Mouse (Mus musculus): ENCODE measurements around the gene Zscan20.
"Not testable (repeated sequence)": the region's sequence is repeated elsewhere in the genome, so short reads cannot be mapped to it uniquely, and the experiment has no call there.

Zscan20 gene

DNA sequence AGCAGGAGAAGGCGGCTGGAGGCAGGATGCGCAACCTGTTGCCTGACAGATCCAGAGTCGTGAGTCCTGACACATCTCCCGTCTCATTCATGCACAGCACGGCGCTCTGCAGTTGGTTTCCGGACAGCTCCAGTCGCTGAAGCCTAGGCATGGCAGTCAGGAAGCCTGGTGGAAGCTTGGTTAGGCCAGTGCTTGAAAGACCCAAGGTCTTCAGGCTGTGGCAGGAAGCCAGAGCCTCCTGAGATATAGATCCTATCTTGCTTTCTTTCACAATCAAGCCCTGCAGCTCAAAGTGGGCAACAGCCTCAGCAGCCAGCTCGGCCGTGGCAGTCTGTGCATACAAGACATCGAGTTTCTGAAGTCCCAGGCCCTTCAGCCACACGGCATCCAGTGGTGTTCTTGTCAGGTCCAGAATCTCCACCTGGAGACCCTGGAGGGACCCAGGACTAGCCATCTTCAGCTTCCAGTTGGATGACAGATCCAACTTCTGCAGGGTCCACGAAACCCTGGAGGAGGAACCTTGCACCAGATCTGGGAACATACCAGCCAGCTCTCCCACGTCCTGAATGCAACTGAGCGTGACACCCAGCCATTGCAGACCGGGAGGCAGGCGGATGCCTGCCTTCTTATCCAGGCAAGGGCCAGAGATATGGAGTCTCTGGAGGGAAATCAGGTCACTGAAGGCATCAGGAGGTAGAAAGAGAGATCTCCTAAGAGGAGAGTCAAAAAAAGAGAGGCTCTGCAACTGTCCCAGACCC, 7.6 kb upstream of the Zscan20 start:
- no peak for ATAC-seq (ENCODE audit: insufficient number of reproducible peaks, low FRiP score, low TSS enrichment)

DNA sequence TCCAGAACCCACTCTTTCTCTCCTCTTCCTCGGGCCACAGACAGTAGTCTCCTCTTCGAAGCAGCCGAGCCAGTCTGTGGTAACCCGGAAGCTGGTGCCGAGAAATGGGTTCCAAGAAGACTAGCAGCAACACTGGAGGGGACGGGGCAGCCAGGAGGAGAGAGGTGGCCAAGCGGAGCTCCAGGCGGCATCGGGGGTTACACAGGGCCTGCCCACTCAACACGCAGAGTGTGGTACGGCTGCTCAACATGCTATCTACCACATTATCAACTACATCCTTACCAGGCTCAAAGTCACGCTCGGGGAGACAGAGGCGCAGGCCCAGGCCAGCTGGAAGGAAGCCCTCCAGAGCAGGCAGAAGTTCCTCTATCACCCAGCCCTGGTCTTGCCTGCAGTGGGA, 5.9 kb upstream of the Zscan20 start:
- no peak for ATAC-seq (ENCODE audit: insufficient number of reproducible peaks, low FRiP score, low TSS enrichment)

DNA sequence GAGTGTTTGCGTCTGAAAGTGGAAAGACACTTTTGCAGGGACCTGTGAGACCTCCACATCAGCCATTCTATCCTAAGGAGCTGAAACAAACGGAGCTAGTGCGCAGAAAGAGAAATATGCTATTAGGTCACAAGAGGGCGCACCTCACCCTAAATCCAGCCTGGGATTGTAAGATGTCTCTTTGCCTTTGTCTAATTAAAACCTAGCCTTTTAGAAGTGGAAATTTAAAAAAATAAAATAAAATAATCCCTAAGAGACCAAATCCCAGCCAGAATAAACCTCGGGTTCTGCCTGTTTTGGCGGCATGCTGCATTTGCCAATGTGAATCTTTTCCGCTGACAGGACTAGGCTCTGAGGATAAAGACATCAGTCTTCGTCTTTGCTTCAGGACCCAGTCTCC, 3.4 kb upstream of the Zscan20 start:
- no peak for ATAC-seq (ENCODE audit: insufficient number of reproducible peaks, low FRiP score, low TSS enrichment)

DNA sequence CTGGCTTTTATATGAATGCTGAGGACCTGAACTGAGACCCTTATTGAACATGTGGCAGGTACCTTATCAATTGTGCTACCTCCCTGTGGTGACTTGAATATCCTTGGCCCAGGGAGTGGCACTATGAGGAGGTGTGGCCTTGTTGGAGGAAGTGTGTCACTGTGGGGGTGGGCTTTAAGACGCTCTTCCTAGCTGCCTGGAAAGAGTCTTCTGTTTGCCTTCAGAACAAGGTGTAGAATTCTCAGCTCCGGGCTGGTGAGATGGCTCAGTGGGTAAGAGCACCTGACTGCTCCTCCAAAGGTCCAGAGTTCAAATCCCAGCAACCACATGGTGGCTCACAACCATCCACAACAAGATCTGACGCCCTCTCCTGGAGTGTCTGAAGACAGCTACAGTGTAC, 1.8 kb upstream of the Zscan20 start:
- not testable (repeated sequence) for ATAC-seq (ENCODE audit: insufficient number of reproducible peaks, low FRiP score, low TSS enrichment)

DNA sequence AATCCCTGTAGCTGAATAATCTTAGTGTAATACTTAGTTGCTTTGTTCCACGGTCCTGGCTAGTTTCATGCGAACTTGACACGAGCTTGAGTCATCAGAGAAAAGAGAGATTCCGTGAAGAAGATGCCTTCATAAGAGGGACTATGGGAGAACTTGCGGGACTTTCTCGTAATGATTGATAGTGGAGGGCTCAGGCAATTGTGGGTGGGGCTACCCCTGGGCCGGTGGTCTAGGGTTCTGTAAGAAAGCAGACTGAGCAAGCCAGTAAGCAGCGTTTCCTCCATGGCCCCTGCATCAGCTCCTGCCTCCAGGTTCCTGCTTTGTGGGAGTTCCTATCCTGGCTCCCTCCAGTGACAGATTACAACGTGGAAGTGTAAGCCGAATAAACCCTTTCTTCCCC, 808 bp upstream of the Zscan20 start:
- ATAC-seq (ENCODE audit: insufficient number of reproducible peaks, low FRiP score, low TSS enrichment): no peak

DNA sequence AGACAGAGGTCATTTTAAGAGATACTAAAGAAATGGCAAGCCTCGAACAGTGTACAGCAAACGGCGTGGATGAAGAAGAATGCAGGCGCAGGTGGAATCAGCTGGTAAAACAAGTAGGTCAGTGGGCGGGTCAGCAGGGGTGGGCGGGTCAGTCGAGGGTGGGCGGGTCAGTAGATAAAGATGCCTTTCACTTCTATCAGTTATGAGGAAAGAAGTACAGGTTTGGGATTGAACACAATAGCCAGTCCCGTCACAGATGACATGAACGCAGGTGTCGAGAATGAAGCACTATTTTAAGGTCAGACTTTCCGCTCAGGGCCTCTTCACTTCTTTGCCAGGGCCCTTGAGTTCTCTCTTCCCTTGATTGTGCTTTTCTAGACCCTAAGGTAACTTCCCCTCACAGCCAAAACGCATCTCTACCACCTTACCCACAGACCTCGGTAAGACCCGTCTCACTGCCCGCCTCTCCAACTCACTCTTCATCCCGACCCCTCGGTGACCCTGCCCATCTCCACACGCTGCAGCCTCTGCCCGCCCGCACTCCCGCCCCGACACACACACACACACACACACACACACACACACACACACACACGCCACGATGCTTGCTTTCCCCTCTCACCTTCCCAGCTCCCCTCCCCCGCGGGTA, 498 bp downstream of the Zscan20 start:
- no peak; the same call in 1 of the 2 replicates for ATAC-seq (ENCODE audit: insufficient number of reproducible peaks, low FRiP score, low TSS enrichment)

DNA sequence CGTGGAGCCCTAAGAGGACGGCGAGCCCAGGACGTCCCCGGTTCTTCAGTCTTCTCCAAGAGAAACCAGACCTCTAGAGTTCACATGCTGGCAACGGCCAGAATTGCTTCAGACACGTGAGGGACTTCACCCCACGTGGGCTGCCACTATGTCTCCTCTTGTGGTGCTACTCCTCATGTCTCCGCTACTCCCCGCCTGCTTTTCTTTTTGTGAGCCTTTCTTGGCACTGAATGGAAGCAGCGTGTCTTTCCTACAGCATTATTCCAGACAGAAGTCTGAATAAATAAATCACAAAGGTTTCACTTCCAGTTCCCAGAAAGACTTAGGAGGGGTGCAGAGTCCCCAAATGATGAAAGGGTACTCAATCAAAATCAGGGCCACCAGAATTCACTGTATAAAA, 2.2 kb downstream of the Zscan20 start:
- ATAC-seq (ENCODE audit: insufficient number of reproducible peaks, low FRiP score, low TSS enrichment): no peak

DNA sequence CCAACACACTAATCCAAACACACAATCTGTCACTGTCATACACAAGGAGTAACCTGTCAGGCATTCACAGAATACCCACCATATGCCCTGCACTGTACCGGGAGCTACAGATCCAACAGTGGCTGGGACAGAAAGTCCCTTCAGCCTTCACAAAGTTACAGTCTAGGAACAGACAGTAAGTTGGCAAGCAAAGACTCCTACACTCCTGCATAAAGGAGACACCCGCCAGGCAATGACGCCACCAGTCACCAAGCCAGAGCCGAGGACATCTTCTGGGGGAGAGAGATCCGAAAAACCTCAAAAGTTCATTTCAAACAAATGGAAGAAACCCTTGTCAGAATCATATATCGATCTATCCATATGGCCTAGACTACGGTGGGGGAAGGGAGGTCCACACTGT, 3.3 kb downstream of the Zscan20 start:
- no peak for ATAC-seq (ENCODE audit: insufficient number of reproducible peaks, low FRiP score, low TSS enrichment)

DNA sequence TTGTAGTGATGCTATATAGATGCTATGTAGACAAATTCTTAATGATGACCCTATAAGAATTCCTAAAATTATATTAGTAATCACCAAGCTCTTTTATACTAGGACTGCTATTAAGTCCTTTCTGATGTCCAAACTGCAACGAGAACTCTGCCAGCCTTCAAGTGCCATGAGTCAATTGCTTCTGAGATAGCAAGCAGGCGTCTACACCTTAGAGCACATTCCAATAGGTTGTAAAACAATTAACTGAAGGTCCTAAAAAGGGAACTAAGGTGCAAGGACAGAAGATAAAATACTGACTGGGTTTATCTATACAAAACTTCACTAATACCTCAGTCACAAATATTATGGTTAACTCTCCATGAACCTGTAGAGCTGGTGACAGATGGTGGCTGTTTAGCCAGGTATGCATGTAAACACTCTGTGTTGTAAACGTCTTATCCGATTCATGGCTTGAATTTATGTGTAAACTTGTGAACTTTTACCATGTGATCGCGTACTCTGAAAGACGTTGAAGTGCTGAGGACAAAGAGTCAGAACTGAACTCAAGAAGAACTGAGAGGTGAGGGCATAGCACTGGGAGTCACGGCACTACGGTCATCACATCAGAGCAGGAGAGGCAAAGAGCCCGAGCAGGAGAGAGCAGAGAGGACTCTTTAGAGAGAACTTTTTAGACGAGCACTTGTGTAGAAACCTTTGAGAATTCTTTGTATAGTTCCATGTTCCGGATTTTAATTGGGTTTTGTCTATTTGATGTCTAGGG, 11.9 kb downstream of the Zscan20 start:
- ATAC-seq (ENCODE audit: insufficient number of reproducible peaks, low FRiP score, low TSS enrichment): no peak

DNA sequence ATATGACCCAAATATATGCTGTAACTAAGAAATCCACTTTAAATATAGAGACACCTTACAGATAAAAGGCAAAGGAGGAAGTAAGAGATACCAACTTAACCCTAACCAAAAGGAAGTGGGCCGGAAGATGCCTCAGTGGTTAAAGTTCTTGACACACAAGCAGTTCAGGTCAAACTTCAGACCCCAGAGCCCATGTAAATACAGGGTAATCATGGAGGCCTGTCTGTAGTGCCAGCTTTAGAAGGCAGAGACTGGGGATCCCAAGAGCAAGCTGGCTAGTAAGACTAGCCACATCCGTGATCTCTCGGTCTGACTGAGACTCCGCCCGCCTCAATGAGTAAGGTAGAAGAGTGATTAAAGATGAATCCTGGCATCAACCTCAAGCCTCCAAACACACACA, 15.8 kb downstream of the Zscan20 start:
- no peak for ATAC-seq (ENCODE audit: insufficient number of reproducible peaks, low FRiP score, low TSS enrichment)

DNA sequence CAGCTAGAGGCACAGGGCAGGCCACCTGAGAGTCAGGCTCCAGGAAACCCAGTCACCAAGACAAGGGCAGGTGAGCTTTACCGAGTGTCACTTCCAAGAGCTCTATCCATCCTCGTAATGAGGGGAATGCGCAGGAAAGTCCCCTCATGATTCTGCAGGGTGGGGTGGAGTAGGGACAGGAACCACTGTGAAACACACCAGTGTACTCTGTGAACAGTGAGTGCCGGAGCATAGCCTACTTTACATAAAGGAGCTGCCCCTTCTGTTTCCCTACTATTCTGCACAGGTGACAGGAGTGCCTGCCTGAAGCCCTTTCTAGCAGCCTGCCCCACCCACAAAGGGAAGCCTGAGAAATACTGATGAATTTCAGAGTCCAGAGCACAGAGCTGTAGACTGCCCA, 16.6 kb downstream of the Zscan20 start:
- no peak for ATAC-seq (ENCODE audit: insufficient number of reproducible peaks, low FRiP score, low TSS enrichment)

DNA sequence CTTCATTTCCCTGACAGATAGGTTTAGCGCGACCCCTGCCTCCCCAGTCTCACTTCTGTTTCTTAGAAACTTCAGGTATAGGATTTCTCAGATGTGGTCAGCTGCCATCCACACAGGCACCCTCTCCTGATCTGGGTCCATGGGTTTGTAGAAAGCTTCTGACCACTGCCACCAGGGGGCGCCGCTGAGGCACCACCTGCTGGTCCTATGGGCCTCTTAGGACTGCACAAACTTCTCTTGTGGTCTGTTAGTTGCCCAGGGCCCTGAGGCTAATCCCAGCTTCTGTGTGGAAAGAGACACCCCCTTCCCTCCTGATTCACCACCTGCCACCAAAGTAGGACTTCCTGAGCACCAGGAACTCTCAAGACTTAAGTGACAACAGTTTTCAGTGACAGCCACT, 30.7 kb downstream of the Zscan20 start:
- ATAC-seq (ENCODE audit: insufficient number of reproducible peaks, low FRiP score, low TSS enrichment): no peak

DNA sequence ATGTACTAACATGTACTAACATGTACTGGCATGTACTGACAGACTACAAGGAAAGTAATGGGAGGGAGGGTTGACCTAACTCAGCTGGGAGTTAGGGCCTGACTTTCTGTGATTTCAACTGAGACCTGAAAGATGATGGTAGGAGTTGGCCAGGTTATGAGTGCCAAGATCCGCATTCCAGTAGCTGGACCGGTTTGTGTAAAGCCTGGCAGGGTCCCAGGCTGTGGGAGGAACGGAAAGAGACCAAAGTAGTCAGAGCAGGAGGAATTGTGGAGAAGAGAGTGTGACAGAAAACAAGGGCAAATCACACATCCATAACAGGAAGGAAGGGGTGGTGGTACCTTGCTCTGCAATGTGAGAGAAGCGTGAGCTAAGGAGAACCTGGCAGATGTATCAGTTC, 34.1 kb downstream of the Zscan20 start:
- no peak for ATAC-seq (ENCODE audit: insufficient number of reproducible peaks, low FRiP score, low TSS enrichment)

DNA sequence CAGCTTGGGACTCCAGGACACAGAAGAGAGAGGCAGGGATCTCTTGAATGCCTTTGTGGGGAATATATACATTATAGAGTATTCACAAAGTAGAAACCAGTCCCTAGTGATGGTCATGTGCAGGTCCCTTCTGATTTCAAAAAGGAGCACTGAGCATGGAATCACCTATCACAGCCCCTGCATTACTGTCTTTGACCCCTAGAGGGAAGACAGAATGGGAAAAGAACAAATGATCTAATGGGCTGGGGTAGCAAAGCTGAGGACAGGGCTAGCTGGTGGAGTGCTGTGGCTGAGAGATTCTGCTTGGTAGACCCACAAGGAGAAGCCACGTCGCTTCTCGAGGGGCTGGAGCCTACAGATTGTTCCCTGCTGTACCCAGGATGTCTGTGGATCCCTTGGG, 49.6 kb downstream of the Zscan20 start:
- no peak for ATAC-seq (ENCODE audit: insufficient number of reproducible peaks, low FRiP score, low TSS enrichment)

DNA sequence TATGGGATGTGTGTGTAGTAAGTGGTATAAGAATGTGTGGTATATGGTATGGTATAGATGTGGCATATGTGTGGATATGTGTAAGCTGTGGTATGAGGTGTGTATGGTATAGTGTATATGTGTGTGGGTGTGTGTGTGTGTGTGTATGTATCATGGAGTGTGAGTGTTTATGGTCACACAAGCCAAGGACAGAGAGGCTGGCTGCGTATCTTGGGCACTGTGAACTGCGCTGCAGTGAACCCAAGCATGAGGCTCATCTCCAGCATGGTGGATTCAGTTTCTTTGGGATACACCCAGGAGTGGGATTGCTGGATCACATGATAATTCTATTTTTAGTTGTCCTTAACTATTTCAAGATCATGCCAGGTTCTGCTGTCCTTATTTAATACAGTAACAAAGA, 55.7 kb downstream of the Zscan20 start:
- no peak for ATAC-seq (ENCODE audit: insufficient number of reproducible peaks, low FRiP score, low TSS enrichment)

DNA sequence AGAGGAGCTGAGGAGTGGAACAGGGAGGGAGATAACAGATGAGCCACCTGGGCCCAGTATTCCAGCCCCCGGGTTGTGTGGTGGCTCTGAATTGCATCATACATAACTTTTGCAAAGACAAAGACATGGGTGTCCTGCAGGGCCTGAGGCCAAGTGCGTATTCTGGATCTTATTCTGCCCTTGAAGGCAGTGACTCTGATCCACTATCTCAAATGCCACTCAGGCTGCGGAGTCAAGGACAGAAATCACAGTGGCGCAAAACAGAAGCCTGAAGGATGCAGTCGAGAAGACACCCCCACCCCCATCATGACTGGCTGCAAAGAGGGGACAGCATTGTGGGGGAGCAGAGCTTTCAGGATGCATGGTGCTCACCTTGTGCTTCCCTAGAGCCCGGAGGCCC, 59.1 kb downstream of the Zscan20 start:
- ATAC-seq (ENCODE audit: insufficient number of reproducible peaks, low FRiP score, low TSS enrichment): no peak

DNA sequence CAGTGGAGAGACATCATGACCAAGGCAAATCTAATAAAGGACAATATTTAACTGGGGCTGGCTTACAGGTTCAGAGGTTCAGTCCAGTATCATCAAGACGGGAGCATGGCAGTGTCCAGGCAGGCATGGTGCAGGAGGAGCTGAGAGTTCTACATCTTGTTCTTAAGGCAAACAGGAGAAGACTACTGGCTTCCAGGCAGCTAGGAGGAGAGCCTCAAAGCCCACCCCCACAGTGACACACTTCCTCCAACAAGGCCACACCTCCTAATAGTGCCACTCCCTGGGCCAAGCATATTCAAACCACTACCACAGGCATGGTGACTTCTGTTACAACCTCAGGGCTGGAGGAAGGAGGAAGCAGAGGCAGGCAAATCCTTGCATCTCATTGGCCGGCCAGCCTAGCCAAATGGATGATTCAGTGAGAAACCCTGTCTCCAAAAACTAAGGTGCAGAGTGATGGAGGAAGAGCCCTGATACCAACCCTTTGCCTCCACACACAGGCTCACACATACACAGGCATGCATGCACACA, 65.9 kb downstream of the Zscan20 start:
- not testable (repeated sequence) for ATAC-seq (ENCODE audit: insufficient number of reproducible peaks, low FRiP score, low TSS enrichment)

DNA sequence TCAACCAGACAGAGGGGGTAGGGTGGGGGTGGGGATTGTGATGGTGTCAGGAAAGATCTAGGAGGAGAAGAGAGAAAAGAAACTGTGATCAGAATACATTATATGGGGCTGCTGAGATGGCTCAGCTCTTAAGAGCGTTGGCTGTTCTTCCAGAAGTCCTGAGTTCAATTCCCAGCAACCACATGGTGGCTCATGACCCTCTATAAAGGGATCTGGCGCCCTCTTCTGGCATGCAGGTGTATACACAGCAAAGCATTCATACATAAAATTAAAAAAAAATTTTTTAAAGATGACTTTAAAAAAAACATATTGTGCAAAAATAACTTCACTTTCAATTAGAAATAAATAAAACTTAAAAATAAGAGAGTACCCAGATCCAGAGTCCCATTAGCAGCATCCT, 66.5 kb downstream of the Zscan20 start:
- no peak for ATAC-seq (ENCODE audit: insufficient number of reproducible peaks, low FRiP score, low TSS enrichment)

Measured in cerebellum, adult (tissue).